Mouse (Mus musculus) left cerebral cortex, postnatal 4 days (tissue): ENCODE results near the gene Wnt9a. TPM values are rescaled to one million over a fixed set of nuclear protein-coding genes. Genes with fewer than 3 reads are reported as not detected.

Source experiments
- DNase-seq: peaks from one replicate; pipeline ENCODE4 v3.0.0-alpha.2; 2022
- intact Hi-C: fragments of 180-260 bp; cut with DNase I; formaldehyde crosslinking; loops from one replicate; pipeline ENCODE4 v1.15.1; 2025
- total RNA-seq, 2 experiments: library from RNA; stranded (reverse); gene quantifications; 2 replicates each; pipeline ENCODE4 v1.2.3; 2021

Gene Wnt9a
- 1 to 10 TPM; 3.4 to 4.3 TPM for total RNA-seq

GRCm38 (mm10) chr11:59306461-59307421 lies at the start of gene Wnt9a:
TSS of gene Wnt9a (plus strand) at chr11:59306928.
- DNase-seq: no peak
- intact Hi-C loops: loop anchor here (5.0 kb wide), 1 partner anchor 176 kb away; no protein-coding TSS in a partner anchor

GRCm38 (mm10) chr11:59259647-59260046 lies 47.1 kb upstream of the Wnt9a start:
- no peak for DNase-seq
- intact Hi-C loops: no loop called here

GRCm38 (mm10) chr11:59260706-59261493 lies 45.8 kb upstream of the Wnt9a start:
- DNase-seq: no peak
- intact Hi-C loops: no loop called here

- intact Hi-C loops: no loop called here
Measured at GRCm38 (mm10) chr11:59262308-59262707, 44.4 kb upstream of the Wnt9a start.

GRCm38 (mm10) chr11:59263870-59264563 lies 42.7 kb upstream of the Wnt9a start:
- peak; percentile 78 for DNase-seq
- intact Hi-C loops: no loop called here

More at GRCm38 (mm10) chr11:59262308-59262707, 44.4 kb upstream of the Wnt9a start:
- DNase-seq: no peak

GRCm38 (mm10) chr11:59264593-59264992 lies 42.1 kb upstream of the Wnt9a start:
- intact Hi-C loops: no loop called here
- DNase-seq: peak; percentile 45

GRCm38 (mm10) chr11:59265154-59265813 lies 41.4 kb upstream of the Wnt9a start:
- DNase-seq: no peak
- intact Hi-C loops: no loop called here

- intact Hi-C loops: no loop called here
- DNase-seq: no peak
Measured at GRCm38 (mm10) chr11:59266727-59267126, 40.0 kb upstream of the Wnt9a start.

- intact Hi-C loops: no loop called here
- DNase-seq: no peak
Measured at GRCm38 (mm10) chr11:59274184-59274583, 32.5 kb upstream of the Wnt9a start.

- intact Hi-C loops: no loop called here
Measured at GRCm38 (mm10) chr11:59276877-59277276, 29.9 kb upstream of the Wnt9a start.

GRCm38 (mm10) chr11:59278047-59278446 lies 28.7 kb upstream of the Wnt9a start:
- intact Hi-C loops: no loop called here
- DNase-seq: no peak

More at GRCm38 (mm10) chr11:59276877-59277276, 29.9 kb upstream of the Wnt9a start:
- DNase-seq: no peak

- no peak for DNase-seq
- intact Hi-C loops: no loop called here
Measured at GRCm38 (mm10) chr11:59282111-59282510, 24.6 kb upstream of the Wnt9a start.

GRCm38 (mm10) chr11:59282933-59283332 lies 23.8 kb upstream of the Wnt9a start:
- peak; percentile 93 for DNase-seq
- intact Hi-C loops: no loop called here

- no peak for DNase-seq
- intact Hi-C loops: no loop called here
Measured at GRCm38 (mm10) chr11:59284146-59284545, 22.6 kb upstream of the Wnt9a start.

- intact Hi-C loops: loop anchor here (10.0 kb wide), 2 partner anchors 325 to 365 kb away; no protein-coding TSS in a partner anchor
- no peak for DNase-seq
Measured at GRCm38 (mm10) chr11:59289706-59290105, 17.0 kb upstream of the Wnt9a start.

GRCm38 (mm10) chr11:59290702-59291303 lies 15.9 kb upstream of the Wnt9a start, which contains the start of gene Wnt3a:
TSS of gene Wnt3a (minus strand) at chr11:59290752.
- no peak for DNase-seq
- intact Hi-C loops: loop anchor here (10.0 kb wide), 2 partner anchors 326 to 366 kb away; no protein-coding TSS in a partner anchor

GRCm38 (mm10) chr11:59293616-59294015 lies 13.1 kb upstream of the Wnt9a start:
- intact Hi-C loops: loop anchor here (10.0 kb wide), 2 partner anchors 329 to 369 kb away; no protein-coding TSS in a partner anchor
- DNase-seq: peak; percentile 72

GRCm38 (mm10) chr11:59297941-59298340 lies 8.8 kb upstream of the Wnt9a start:
- intact Hi-C loops: loop anchor here (5.0 to 10.0 kb wide), 3 partner anchors 56 to 373 kb away; no protein-coding TSS in a partner anchor
- DNase-seq: peak; percentile 64

GRCm38 (mm10) chr11:59300185-59300584 lies 6.5 kb upstream of the Wnt9a start:
- DNase-seq: no peak
- intact Hi-C loops: no loop called here
